24 mouse cellular contexts compared by ENCODE assay signal in genomic region chr13:41550246-41550900, GRCm38 (mm10). TPM values are rescaled to one million over a fixed set of nuclear protein-coding genes. Genes with fewer than 3 reads are reported as not detected.
DNase-seq lines count a peak whose midpoint lies in the region; ATAC-seq and TF ChIP-seq lines count a peak whose summit lies in the region.
"Had no signal": no experiment of that assay in that cellular context is flagged by ENCODE, and none has a peak within 500 bp of the region (broad histone marks: within the 10 kb centered on the region; RNA-seq: fewer than 3 reads in every experiment).

No protein-coding gene starts in this region.

- no peak overlapping the region for H3K9ac ChIP-seq in liver, postnatal 0 days (replicated peaks)
- no peak overlapping the region for H3K9ac ChIP-seq in liver, embryonic 11.5 days (ENCODE audit: low read depth, low read length)
- H3K9ac ChIP-seq in midbrain, embryonic 11.5 days (ENCODE audit: low read length): no peak overlapping the region
- H3K9ac ChIP-seq in midbrain, postnatal 0 days (replicated peaks; ENCODE audit: low read length, poor library complexity, severe bottlenecking): no peak overlapping the region
- no peak overlapping the region for H3K9ac ChIP-seq in stomach, postnatal 0 days (ENCODE audit: low read length)
- H3K9ac ChIP-seq: embryonic facial prominence, embryonic 15.5 days; heart, embryonic 13.5 days; hindbrain, embryonic 12.5 days had no signal

- no peak overlapping the region for H3K4me3 ChIP-seq in liver, postnatal 0 days (ENCODE audit: low read depth, low read length)
- H3K4me3 ChIP-seq in liver, embryonic 11.5 days (ENCODE audit: low read depth, low read length): no peak overlapping the region
- no peak overlapping the region for H3K4me3 ChIP-seq in midbrain, embryonic 11.5 days (ENCODE audit: low read depth, low read length)
- no peak overlapping the region for H3K4me3 ChIP-seq in midbrain, postnatal 0 days (ENCODE audit: low read depth, low read length)
- H3K4me3 ChIP-seq in stomach, postnatal 0 days (ENCODE audit: low read depth, low read length): no peak overlapping the region
- H3K4me3 ChIP-seq: embryonic facial prominence, embryonic 15.5 days; erythroblast, embryonic 14.5 days; forebrain, embryonic 10.5 days; heart, embryonic 13.5 days; hindbrain, embryonic 12.5 days had no signal

- H3K4me1 ChIP-seq in liver, postnatal 0 days (ENCODE audit: insufficient read depth): peaks cover 8% of the 10 kb centered on the region; the same call in 1 of the 2 replicates
- H3K4me1 ChIP-seq in liver, embryonic 11.5 days (replicated peaks; ENCODE audit: control insufficient read depth, insufficient read depth, low read length): no peaks in the 10 kb centered on the region
- no peaks in the 10 kb centered on the region for H3K4me1 ChIP-seq in midbrain, embryonic 11.5 days (ENCODE audit: control insufficient read depth, insufficient read depth, low read length)
- H3K4me1 ChIP-seq in midbrain, postnatal 0 days (ENCODE audit: insufficient read depth, low read length): no peaks in the 10 kb centered on the region
- no peaks in the 10 kb centered on the region for H3K4me1 ChIP-seq in stomach, postnatal 0 days (replicated peaks; ENCODE audit: control insufficient read depth, insufficient read depth)
- H3K4me1 ChIP-seq: forebrain, embryonic 10.5 days; heart, embryonic 13.5 days; hindbrain, embryonic 12.5 days had no signal

- no peaks in the 10 kb centered on the region for H3K36me3 ChIP-seq in liver, postnatal 0 days (replicated peaks; ENCODE audit: insufficient read depth, low read length)
- no peaks in the 10 kb centered on the region for H3K36me3 ChIP-seq in liver, embryonic 11.5 days (ENCODE audit: control insufficient read depth, insufficient read depth, low read length)
- no peaks in the 10 kb centered on the region for H3K36me3 ChIP-seq in midbrain, embryonic 11.5 days (ENCODE audit: control insufficient read depth, insufficient read depth, low read length)
- H3K36me3 ChIP-seq in midbrain, postnatal 0 days (ENCODE audit: insufficient read depth, low read length): no peaks in the 10 kb centered on the region
- H3K36me3 ChIP-seq in stomach, postnatal 0 days (ENCODE audit: control insufficient read depth, insufficient read depth, low read length): no peaks in the 10 kb centered on the region
- H3K36me3 ChIP-seq: embryonic facial prominence, embryonic 15.5 days; forebrain, embryonic 10.5 days; G1E; heart, embryonic 13.5 days; hindbrain, embryonic 12.5 days had no signal

- no peaks in the 10 kb centered on the region for H3K27me3 ChIP-seq in liver, postnatal 0 days (ENCODE audit: insufficient read depth, low read length)
- H3K27me3 ChIP-seq in liver, embryonic 11.5 days (replicated peaks; ENCODE audit: control insufficient read depth, insufficient read depth, low read length): no peaks in the 10 kb centered on the region
- H3K27me3 ChIP-seq in midbrain, embryonic 11.5 days (ENCODE audit: control insufficient read depth, insufficient read depth, low read length): no peaks in the 10 kb centered on the region
- H3K27me3 ChIP-seq in midbrain, postnatal 0 days (ENCODE audit: insufficient read depth, low read length): no peaks in the 10 kb centered on the region
- H3K27me3 ChIP-seq in stomach, postnatal 0 days (ENCODE audit: control insufficient read depth, insufficient read depth, low read length): no peaks in the 10 kb centered on the region
- H3K27me3 ChIP-seq: embryonic facial prominence, embryonic 15.5 days; hindbrain, embryonic 12.5 days had no signal

- TF ChIP-seq EP300 in liver, postnatal 0 days (IDR thresholded peaks at IDR 0.05; ENCODE audit: low read depth): no peak
- no peak for TF ChIP-seq EP300 in stomach, postnatal 0 days (optimal IDR thresholded peaks at IDR 0.05)

- no peak overlapping the region for H3K27ac ChIP-seq in liver, postnatal 0 days (ENCODE audit: low read depth)
- no peak overlapping the region for H3K27ac ChIP-seq in liver, embryonic 11.5 days (ENCODE audit: low read depth, low read length)
- H3K27ac ChIP-seq in midbrain, embryonic 11.5 days (ENCODE audit: low read depth, low read length): no peak overlapping the region
- no peak overlapping the region for H3K27ac ChIP-seq in midbrain, postnatal 0 days (ENCODE audit: low read depth, low read length)
- H3K27ac ChIP-seq in stomach, postnatal 0 days (replicated peaks): no peak overlapping the region
- H3K27ac ChIP-seq: embryonic facial prominence, embryonic 15.5 days; forebrain, embryonic 10.5 days; heart, embryonic 13.5 days; hindbrain, embryonic 12.5 days had no signal

- intact Hi-C loops in heart, postnatal 10 days (cut with DNase I): no loop called here

- 46% methylated on average over 8 of the region's 8 CpGs for WGBS in liver, postnatal 0 days (ENCODE audit: insufficient replicate concordance)
- WGBS in liver, embryonic 11.5 days: 62% methylated on average over 8 of the region's 8 CpGs
- 74% methylated on average over 8 of the region's 8 CpGs for WGBS in midbrain, embryonic 11.5 days
- 69% methylated on average over 8 of the region's 8 CpGs for WGBS in midbrain, postnatal 0 days
- WGBS in stomach, postnatal 0 days: 39% methylated on average over 8 of the region's 8 CpGs

- DNase-seq in heart, adult 11 months: peak; percentile 93
- DNase-seq in heart, postnatal 10 days: no peak
- DNase-seq in liver, postnatal 0 days: no peak
- DNase-seq in liver, embryonic 11.5 days (ENCODE audit: low spot score): no peak
- peak; percentile 73 for DNase-seq in midbrain, embryonic 11.5 days (ENCODE audit: low spot score, missing footprints)
- DNase-seq in midbrain, postnatal 0 days (ENCODE audit: low spot score): no peak
- DNase-seq in stomach, postnatal 0 days (ENCODE audit: low spot score): peak; percentile 53
- no peak for DNase-seq in kidney, postnatal 4 days
- DNase-seq: adrenal gland, adult 8-10 months; B cell, adult 2 months; cerebellum, adult 11 months; cerebellum, adult 8-10 months; cerebellum, postnatal 14 days; embryo, embryonic 11 days; gastrocnemius, postnatal 10 days; heart, postnatal 4 days had no signal

- ATAC-seq in liver, postnatal 0 days: peak; percentile 43; the same call in 1 of the 2 replicates
- ATAC-seq in liver, embryonic 11.5 days (replicated peaks; ENCODE audit: low FRiP score): no peak
- ATAC-seq in midbrain, embryonic 11.5 days (ENCODE audit: low FRiP score): no peak
- ATAC-seq in midbrain, postnatal 0 days (ENCODE audit: low FRiP score): no peak
- ATAC-seq in stomach, postnatal 0 days (ENCODE audit: low FRiP score, low TSS enrichment): peak; percentile 71
- ATAC-seq: CD4-positive, CD25-positive, alpha-beta regulatory T cell, adult 4 months; forebrain, embryonic 14.5 days had no signal

- H3K4me2 ChIP-seq in liver, postnatal 0 days (ENCODE audit: low read depth, low read length): peak overlapping the region; percentile 14; the same call in 1 of the 2 replicates
- H3K4me2 ChIP-seq in liver, embryonic 11.5 days: no peak overlapping the region
- H3K4me2 ChIP-seq in midbrain, embryonic 11.5 days: no peak overlapping the region
- H3K4me2 ChIP-seq in midbrain, postnatal 0 days (ENCODE audit: low read depth, low read length, poor library complexity, severe bottlenecking): no peak overlapping the region
- no peak overlapping the region for H3K4me2 ChIP-seq in stomach, postnatal 0 days (replicated peaks; ENCODE audit: low read depth)
- H3K4me2 ChIP-seq: embryonic facial prominence, embryonic 15.5 days; heart, embryonic 13.5 days; hindbrain, embryonic 12.5 days had no signal

- no peak for TF ChIP-seq CTCF in liver, postnatal 0 days (IDR thresholded peaks at IDR 0.05; ENCODE audit: low read depth)
- no peak for TF ChIP-seq CTCF in midbrain, postnatal 0 days (IDR thresholded peaks at IDR 0.05)
- no peak for TF ChIP-seq CTCF in stomach, postnatal 0 days (IDR thresholded peaks at IDR 0.05; ENCODE audit: low read depth)

- H3K9me3 ChIP-seq in liver, postnatal 0 days (ENCODE audit: low read length): no peaks in the 10 kb centered on the region
- no peaks in the 10 kb centered on the region for H3K9me3 ChIP-seq in liver, embryonic 11.5 days (ENCODE audit: control insufficient read depth, low read length)
- no peaks in the 10 kb centered on the region for H3K9me3 ChIP-seq in midbrain, embryonic 11.5 days (ENCODE audit: control insufficient read depth, low read length)
- no peaks in the 10 kb centered on the region for H3K9me3 ChIP-seq in midbrain, postnatal 0 days (ENCODE audit: low read length)
- no peaks in the 10 kb centered on the region for H3K9me3 ChIP-seq in stomach, postnatal 0 days (ENCODE audit: control insufficient read depth, low read length)
- H3K9me3 ChIP-seq: embryonic facial prominence, embryonic 15.5 days; forebrain, embryonic 10.5 days; G1E; heart, embryonic 13.5 days; hindbrain, embryonic 12.5 days had no signal

RNA-seq across cellular contexts. Expression of gene Tmem170b, which starts 55.3 kb away (rescaled TPM):
- total RNA-seq in heart, postnatal 10 days (2021): 10 to 100 TPM; 18.6 to 18.8 TPM
- polyA plus RNA-seq in liver, postnatal 0 days (2015; fragmentation: Nextera tagmentation; extraction: Ambion mirVana): 4.6 and 5.7 TPM in 2 replicates
- 11.4 and 12.1 TPM in 2 replicates for polyA plus RNA-seq in liver, embryonic 11.5 days (2014; fragmentation: Nextera tagmentation; extraction: Ambion mirVana)
- polyA plus RNA-seq in midbrain, embryonic 11.5 days (2014; fragmentation: Nextera tagmentation; extraction: Ambion mirVana): 23.8 and 25.9 TPM in 2 replicates
- 33.2 and 39.3 TPM in 2 replicates for total RNA-seq in midbrain, postnatal 0 days (2014; rRNA removed)
- polyA plus RNA-seq in midbrain, postnatal 0 days (2015; fragmentation: Nextera tagmentation; extraction: Ambion mirVana): 37.4 and 39.3 TPM in 2 replicates
- polyA plus RNA-seq in stomach, postnatal 0 days (2015; fragmentation: Nextera tagmentation; extraction: Ambion mirVana): 4.6 and 4.9 TPM in 2 replicates

Comparison
In these comparisons a context has a peak if more than half of its experiments do, and no peak if none do; other contexts are left out.
1. DNase-seq: peak in heart, adult 11 months (single experiment), midbrain, embryonic 11.5 days (single experiment) and stomach, postnatal 0 days (single experiment); none in heart, postnatal 10 days (0 of 2), liver, postnatal 0 days (single experiment), liver, embryonic 11.5 days (single experiment), midbrain, postnatal 0 days (single experiment) and kidney, postnatal 4 days (0 of 2).
2. ATAC-seq: peak in liver, postnatal 0 days (single experiment) and stomach, postnatal 0 days (single experiment); none in liver, embryonic 11.5 days (single experiment), midbrain, embryonic 11.5 days (single experiment) and midbrain, postnatal 0 days (single experiment).